Mouse (Mus musculus): ENCODE measurements at regions not wholly inside any gene's neighbourhood (a gene's known extent, or its start where the extent isn't known, plus 50 kb on each side); places are given as distances from the start of the nearest gene placed in this dataset.
"Not testable (repeated sequence)": the region's sequence is repeated elsewhere in the genome, so short reads cannot be mapped to it uniquely, and the experiment has no call there.

DNA sequence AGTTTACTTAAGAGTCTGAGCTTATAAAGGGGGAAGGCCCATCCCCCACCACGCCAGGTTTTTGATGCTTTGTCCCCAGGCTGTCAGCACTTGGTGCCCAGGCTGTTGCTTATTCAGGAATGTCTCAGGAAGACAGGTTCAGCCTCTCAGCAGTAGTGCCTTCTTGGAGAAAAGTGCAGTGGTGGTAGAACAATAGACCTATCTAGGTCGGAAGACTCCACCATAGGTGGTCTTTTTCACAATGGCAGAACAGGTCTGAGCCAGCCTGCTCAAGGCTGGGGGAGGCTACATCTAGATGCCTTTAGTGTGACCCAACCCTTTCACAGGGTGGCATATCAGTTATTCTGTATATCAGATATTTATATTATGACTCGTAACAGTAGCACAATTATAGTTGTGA is 171.9 kb upstream of the Pum3 start:
- 78% methylated on average over 3 of the region's 3 CpGs for WGBS
- Histone ChIP-seq H3K36me3 (no peaks in the 10 kb centered on the region), H3K27ac (no peak overlapping the region), H3K4me3 (no peak overlapping the region), H3K27me3 (replicated peaks) (no peaks in the 10 kb centered on the region), H3K4me1 (no peaks in the 10 kb centered on the region; the same call in 1 of the 2 replicates), H3K9me3 (no peaks in the 10 kb centered on the region), H3K9ac (no peak overlapping the region), H3K4me2 (replicated peaks) (no peak overlapping the region)
- no peak for ATAC-seq (ENCODE audit: low FRiP score, low read depth)

GRCm38 (mm10) chr19:27600386-27600785 is 170.8 kb upstream of the Pum3 start:
- H3K4me1 ChIP-seq; ATAC-seq (ENCODE audit: low FRiP score, low read depth); H3K4me3 ChIP-seq; H3K36me3 ChIP-seq; H3K9ac ChIP-seq; H3K27ac ChIP-seq; H3K9me3 ChIP-seq; H3K27me3 ChIP-seq (replicated peaks); H3K4me2 ChIP-seq (replicated peaks): not testable (repeated sequence)
- 89% methylated on average over 9 of the region's 9 CpGs for WGBS

- WGBS = 39% methylated on average over 10 of the region's 10 CpGs
- H3K9ac ChIP-seq = no peak overlapping the region
- no peak overlapping the region for H3K4me2 ChIP-seq (replicated peaks)
- no peak overlapping the region for H3K27ac ChIP-seq
- H3K4me3 ChIP-seq = no peak overlapping the region
- no peaks in the 10 kb centered on the region for H3K36me3 ChIP-seq
- no peak for ATAC-seq (ENCODE audit: low FRiP score, low read depth)
- H3K27me3 ChIP-seq (replicated peaks) = no peaks in the 10 kb centered on the region
- no peaks in the 10 kb centered on the region; the same call in 1 of the 2 replicates for H3K4me1 ChIP-seq
- no peaks in the 10 kb centered on the region for H3K9me3 ChIP-seq
These were observed 170.1 kb upstream of the Pum3 start for GRCm38 (mm10) chr19:27599639-27600308.

DNA sequence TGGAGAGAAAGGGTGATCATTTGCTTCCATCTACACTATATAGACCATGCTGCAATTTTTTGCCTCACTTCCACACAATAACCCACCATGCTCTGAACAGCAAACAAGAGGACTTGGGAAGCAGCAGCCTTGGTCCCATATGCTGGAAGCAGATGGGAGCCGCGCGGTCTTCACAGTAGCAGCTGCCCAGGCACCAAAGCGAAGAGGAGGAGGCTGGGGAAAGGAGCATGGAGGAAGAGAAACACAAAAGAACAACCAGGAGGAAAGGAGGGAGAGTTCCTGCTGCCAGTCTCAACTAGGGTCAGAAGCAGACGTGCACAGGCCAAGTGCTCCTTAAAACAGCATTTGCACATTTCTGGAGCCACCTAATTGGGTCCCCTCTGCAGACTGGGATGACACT is 168.7 kb upstream of the Pum3 start:
- H3K4me1 ChIP-seq = no peaks in the 10 kb centered on the region; the same call in 1 of the 2 replicates
- H3K27ac ChIP-seq = no peak overlapping the region
- H3K9me3 ChIP-seq = no peaks in the 10 kb centered on the region
- WGBS = 93% methylated on average over 5 of the region's 5 CpGs
- no peaks in the 10 kb centered on the region for H3K27me3 ChIP-seq (replicated peaks)
- ATAC-seq (ENCODE audit: low FRiP score, low read depth) = no peak
- no peak overlapping the region for H3K4me2 ChIP-seq (replicated peaks)
- no peaks in the 10 kb centered on the region for H3K36me3 ChIP-seq
- H3K4me3 ChIP-seq = no peak overlapping the region
- H3K9ac ChIP-seq = no peak overlapping the region

GRCm38 (mm10) chr19:27585566-27585965 is 155.9 kb upstream of the Pum3 start:
- Histone ChIP-seq H3K9me3 (no peaks in the 10 kb centered on the region), H3K4me1 (no peaks in the 10 kb centered on the region), H3K9ac (no peak overlapping the region), H3K27me3 (replicated peaks) (no peaks in the 10 kb centered on the region), H3K4me3 (no peak overlapping the region), H3K4me2 (replicated peaks) (no peak overlapping the region), H3K36me3 (no peaks in the 10 kb centered on the region), H3K27ac (no peak overlapping the region)
- ATAC-seq (ENCODE audit: low FRiP score, low read depth) = no peak
- 64% methylated on average over 6 of the region's 6 CpGs for WGBS

- no peak overlapping the region for H3K27ac ChIP-seq
- H3K4me2 ChIP-seq (replicated peaks) = no peak overlapping the region
- no peaks in the 10 kb centered on the region for H3K4me1 ChIP-seq
- no peak overlapping the region for H3K4me3 ChIP-seq
- H3K9me3 ChIP-seq = no peaks in the 10 kb centered on the region
- H3K36me3 ChIP-seq = no peaks in the 10 kb centered on the region
- WGBS = 96% methylated on average over 8 of the region's 8 CpGs
- H3K27me3 ChIP-seq (replicated peaks) = no peaks in the 10 kb centered on the region
- no peak for ATAC-seq (ENCODE audit: low FRiP score, low read depth)
- no peak overlapping the region for H3K9ac ChIP-seq
These were observed 152.5 kb upstream of the Pum3 start for GRCm38 (mm10) chr19:27582111-27582500.

DNA sequence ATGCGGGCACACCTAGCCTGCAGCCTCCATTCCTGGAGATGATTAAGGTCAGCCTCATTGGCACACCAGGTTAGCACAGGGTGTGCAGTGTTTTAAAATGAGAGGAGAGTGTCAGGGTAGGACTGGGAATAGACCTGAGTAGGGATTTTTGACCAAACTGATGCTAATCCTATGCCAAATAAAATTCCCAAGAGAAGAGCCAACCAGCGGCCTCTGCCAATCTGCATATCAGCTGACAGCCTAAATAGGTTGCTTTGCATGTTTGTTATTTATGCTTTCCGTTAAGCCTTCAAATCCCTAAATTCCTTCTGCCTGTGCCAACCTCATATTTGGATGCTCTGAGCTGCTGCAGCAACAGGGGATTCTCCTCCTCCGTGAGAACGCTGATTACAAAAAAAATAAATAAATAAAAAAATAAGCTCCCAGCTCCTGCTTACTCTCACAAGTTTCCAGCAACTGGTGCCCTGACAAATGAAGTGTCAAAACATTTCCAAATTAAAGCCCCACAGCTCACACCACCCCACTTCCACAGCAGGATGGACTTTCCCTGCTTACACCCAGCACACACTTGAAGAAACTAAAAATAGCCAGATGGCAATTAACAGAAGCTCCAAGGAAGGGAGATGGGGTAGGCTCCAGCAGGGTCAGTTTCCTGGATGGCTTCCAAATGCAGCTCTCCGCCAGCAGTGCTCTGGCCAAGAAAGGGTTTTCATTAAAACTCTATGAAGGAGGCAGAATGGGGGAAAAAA is 151.9 kb upstream of the Pum3 start:
- H3K9ac ChIP-seq = no peak overlapping the region
- no peaks in the 10 kb centered on the region for H3K9me3 ChIP-seq
- H3K36me3 ChIP-seq = no peaks in the 10 kb centered on the region
- no peaks in the 10 kb centered on the region for H3K4me1 ChIP-seq
- no peak overlapping the region for H3K27ac ChIP-seq
- no peak overlapping the region for H3K4me2 ChIP-seq (replicated peaks)
- ATAC-seq (ENCODE audit: low FRiP score, low read depth) = no peak
- no peak overlapping the region for H3K4me3 ChIP-seq
- WGBS = 71% methylated on average over 6 of the region's 6 CpGs
- no peaks in the 10 kb centered on the region for H3K27me3 ChIP-seq (replicated peaks)

DNA sequence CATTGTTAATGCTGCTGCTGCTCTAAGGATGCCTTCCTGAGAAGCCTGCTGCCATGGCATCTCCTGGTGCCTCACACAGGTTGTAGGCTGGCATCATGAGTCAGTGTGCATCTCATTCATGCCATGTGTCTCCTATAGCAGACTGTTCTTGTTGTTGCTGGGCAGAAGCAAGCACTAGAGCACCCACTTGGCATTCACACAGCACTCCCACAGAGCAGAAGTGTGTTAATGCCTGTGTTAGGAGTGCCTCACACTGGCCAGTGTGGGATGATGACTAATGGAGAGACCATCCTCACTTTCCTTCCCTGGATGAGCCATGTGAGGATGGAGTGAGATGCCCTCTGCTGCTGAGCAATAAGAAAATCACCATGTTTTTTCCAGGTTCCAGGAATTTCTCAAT is 146.9 kb upstream of the Pum3 start:
- no peak overlapping the region for H3K9ac ChIP-seq
- no peaks in the 10 kb centered on the region for H3K9me3 ChIP-seq
- no peaks in the 10 kb centered on the region for H3K27me3 ChIP-seq (replicated peaks)
- H3K4me3 ChIP-seq = no peak overlapping the region
- no peak for ATAC-seq (ENCODE audit: low FRiP score, low read depth)
- no peak overlapping the region for H3K27ac ChIP-seq
- H3K4me1 ChIP-seq = no peaks in the 10 kb centered on the region
- no peak overlapping the region for H3K4me2 ChIP-seq (replicated peaks)
- H3K36me3 ChIP-seq = no peaks in the 10 kb centered on the region

GRCm38 (mm10) chr19:27566929-27567328 is 137.3 kb upstream of the Pum3 start:
- Histone ChIP-seq H3K9me3 (no peaks in the 10 kb centered on the region), H3K4me2 (replicated peaks) (no peak overlapping the region), H3K4me3 (no peak overlapping the region), H3K27me3 (replicated peaks) (no peaks in the 10 kb centered on the region), H3K36me3 (no peaks in the 10 kb centered on the region), H3K4me1 (no peaks in the 10 kb centered on the region), H3K9ac (no peak overlapping the region), H3K27ac (no peak overlapping the region)
- no peak for ATAC-seq (ENCODE audit: low FRiP score, low read depth)
- WGBS = 91% methylated on average over 8 of the region's 8 CpGs

GRCm38 (mm10) chr19:27566060-27566459 is 136.4 kb upstream of the Pum3 start:
- Histone ChIP-seq H3K4me3 (no peak overlapping the region), H3K9me3 (no peaks in the 10 kb centered on the region), H3K4me1 (no peaks in the 10 kb centered on the region), H3K27ac (no peak overlapping the region), H3K9ac (no peak overlapping the region), H3K27me3 (replicated peaks) (no peaks in the 10 kb centered on the region), H3K4me2 (replicated peaks) (no peak overlapping the region), H3K36me3 (no peaks in the 10 kb centered on the region)
- no peak for ATAC-seq (ENCODE audit: low FRiP score, low read depth)
- 89% methylated on average over 3 of the region's 3 CpGs for WGBS

- Histone ChIP-seq H3K9ac (no peak overlapping the region), H3K36me3 (no peaks in the 10 kb centered on the region), H3K9me3 (no peaks in the 10 kb centered on the region), H3K4me2 (replicated peaks) (no peak overlapping the region), H3K27ac (no peak overlapping the region), H3K4me1 (no peaks in the 10 kb centered on the region), H3K27me3 (replicated peaks) (no peaks in the 10 kb centered on the region), H3K4me3 (no peak overlapping the region)
- 74% methylated on average over 5 of the region's 5 CpGs for WGBS
- no peak for ATAC-seq (ENCODE audit: low FRiP score, low read depth)
These were observed 134.5 kb upstream of the Pum3 start for GRCm38 (mm10) chr19:27564086-27564485.

DNA sequence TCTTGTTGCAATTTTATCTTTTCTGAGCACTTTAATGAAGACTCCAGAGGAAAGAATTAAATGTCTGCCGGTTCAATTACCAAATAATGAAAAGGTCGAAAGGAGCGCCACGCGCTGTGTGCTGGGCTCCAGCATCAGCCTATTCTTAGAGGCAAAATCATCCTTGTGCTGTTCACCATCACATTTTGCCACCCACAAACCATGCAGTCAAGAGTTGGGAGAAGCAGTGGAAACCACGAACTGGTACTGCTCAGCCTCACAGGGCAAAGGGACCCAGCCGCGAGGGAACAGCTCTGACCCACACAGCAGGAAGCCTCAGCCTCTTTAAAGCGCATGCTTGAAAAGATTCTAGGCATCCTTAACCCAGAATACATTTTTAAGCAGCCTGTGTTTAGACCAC is 134.0 kb upstream of the Pum3 start:
- ATAC-seq (ENCODE audit: low FRiP score, low read depth) = no peak
- Histone ChIP-seq H3K27ac (no peak overlapping the region), H3K36me3 (no peaks in the 10 kb centered on the region), H3K4me3 (no peak overlapping the region), H3K4me2 (replicated peaks) (no peak overlapping the region), H3K27me3 (replicated peaks) (no peaks in the 10 kb centered on the region), H3K9me3 (no peaks in the 10 kb centered on the region), H3K9ac (no peak overlapping the region), H3K4me1 (no peaks in the 10 kb centered on the region)
- 68% methylated on average over 9 of the region's 9 CpGs for WGBS

GRCm38 (mm10) chr19:27558199-27558598 is 128.6 kb upstream of the Pum3 start:
- no peaks in the 10 kb centered on the region for H3K36me3 ChIP-seq
- no peak overlapping the region for H3K9ac ChIP-seq
- 91% methylated on average over 3 of the region's 3 CpGs for WGBS
- no peak overlapping the region for H3K27ac ChIP-seq
- no peak for ATAC-seq (ENCODE audit: low FRiP score, low read depth)
- H3K27me3 ChIP-seq (replicated peaks) = no peaks in the 10 kb centered on the region
- no peaks in the 10 kb centered on the region for H3K4me1 ChIP-seq
- H3K9me3 ChIP-seq = no peaks in the 10 kb centered on the region
- no peak overlapping the region for H3K4me3 ChIP-seq
- no peak overlapping the region for H3K4me2 ChIP-seq (replicated peaks)

Data from neural tube, embryonic 12.5 days (tissue).